Mouse (Mus musculus): ENCODE results near the gene Hoxb1. TPM values are rescaled to one million over a fixed set of nuclear protein-coding genes. Genes with fewer than 3 reads are reported as not detected.

The Hoxb1 gene
- polyA plus RNA-seq, 1 experiment from 2014 or later = not detected

DNA sequence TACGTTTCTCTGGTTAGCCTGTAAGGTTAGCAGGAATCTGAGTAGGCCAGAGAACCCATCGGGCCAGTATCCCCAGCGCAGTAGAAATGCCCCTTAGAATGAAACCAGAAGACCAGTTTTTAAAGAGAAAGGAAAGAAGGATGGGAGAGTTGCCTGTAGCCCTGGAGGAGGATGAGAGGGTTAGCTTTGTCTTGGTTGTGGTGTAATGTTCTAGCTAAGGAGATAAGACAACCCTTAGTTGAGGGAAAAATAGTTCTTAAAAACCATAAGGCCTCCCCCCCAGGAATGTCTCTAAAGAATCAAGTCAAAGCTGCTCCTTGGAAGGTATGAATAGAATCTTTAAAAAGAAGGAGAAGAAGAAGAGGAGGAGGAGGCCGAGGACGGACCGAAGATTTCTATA lies 42.8 kb upstream of the Hoxb1 start:
- Histone ChIP-seq H3K9me3 (replicated peaks; ENCODE audit: control insufficient read depth, low read length, poor library complexity, severe bottlenecking) (no peaks in the 10 kb centered on the region), H3K4me2 (ENCODE audit: low read length) (no peak overlapping the region), H3K4me1 (ENCODE audit: control insufficient read depth, insufficient read depth, low read length) (no peaks in the 10 kb centered on the region), H3K9ac (ENCODE audit: low read depth, low read length) (no peak overlapping the region), H3K36me3 (ENCODE audit: control insufficient read depth, insufficient read depth, low read length) (no peaks in the 10 kb centered on the region), H3K27me3 (ENCODE audit: control insufficient read depth, insufficient read depth, low read depth, low read length) (peaks cover 93% of the 10 kb centered on the region), H3K4me3 (ENCODE audit: low read depth, low read length) (no peak overlapping the region), H3K27ac (ENCODE audit: low read length) (no peak overlapping the region)
- no peak for ATAC-seq
- WGBS = 2% methylated on average over 6 of the region's 6 CpGs

DNA sequence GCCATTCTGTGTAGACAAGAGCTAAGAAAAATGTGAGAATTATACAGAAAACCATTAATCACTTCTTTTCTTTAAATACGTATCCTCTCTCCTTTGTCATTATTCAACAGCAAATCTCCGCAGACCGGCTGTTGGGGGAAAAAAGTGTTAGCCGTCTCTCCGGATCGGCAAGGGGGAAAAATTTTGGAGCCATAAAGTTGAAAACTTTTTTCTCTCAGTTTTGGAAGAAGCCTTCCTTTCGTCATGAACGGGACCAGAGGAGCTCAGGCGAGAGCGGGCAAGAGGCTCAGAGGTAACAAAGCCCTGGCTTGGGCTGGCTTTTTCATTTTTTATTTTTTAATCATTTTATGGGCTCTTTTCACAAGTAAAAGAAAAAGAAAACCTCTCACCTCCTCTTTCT lies 42.4 kb upstream of the Hoxb1 start, which contains the start of gene Hoxb3:
Gene Hoxb3 (plus strand): TSS at position 173 of the 400 bp plus-strand sequence.
- ATAC-seq = no peak
- Histone ChIP-seq H3K4me2 (ENCODE audit: low read length) (no peak within 1 kb of the TSS), H3K36me3 (ENCODE audit: control insufficient read depth, insufficient read depth, low read length) (no peaks in the 10 kb centered on the region), H3K9ac (ENCODE audit: low read depth, low read length) (no peak within 1 kb of the TSS), H3K27me3 (ENCODE audit: control insufficient read depth, insufficient read depth, low read depth, low read length) (peaks cover 93% of the 10 kb centered on the region), H3K4me1 (ENCODE audit: control insufficient read depth, insufficient read depth, low read length) (no peaks in the 10 kb centered on the region), H3K4me3 (ENCODE audit: low read depth, low read length) (no peak within 1 kb of the TSS), H3K9me3 (replicated peaks; ENCODE audit: control insufficient read depth, low read length, poor library complexity, severe bottlenecking) (no peaks in the 10 kb centered on the region), H3K27ac (ENCODE audit: low read length) (no peak within 1 kb of the TSS)
- WGBS = under 1% methylated on average over 10 of the region's 10 CpGs

DNA sequence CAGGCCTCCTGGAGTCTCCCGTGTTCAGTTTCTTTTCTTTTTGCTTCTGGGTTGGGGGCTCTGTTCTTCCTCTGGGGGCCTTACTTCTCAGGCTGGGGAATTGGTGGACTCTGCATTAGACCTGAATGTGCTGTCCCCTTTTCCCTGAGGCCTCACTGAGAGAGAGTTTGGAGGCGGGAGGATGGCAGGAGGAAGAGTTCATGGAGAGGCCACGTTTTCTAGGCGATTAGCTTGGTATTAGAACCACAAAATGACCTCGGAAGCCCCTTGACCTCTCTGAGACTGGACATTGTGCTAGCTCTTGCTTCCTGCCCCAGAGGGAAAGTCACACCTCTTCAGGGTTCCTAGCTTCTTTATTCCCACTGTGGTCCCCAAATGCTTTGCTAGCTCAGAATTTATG lies 41.4 kb upstream of the Hoxb1 start:
- H3K4me1 ChIP-seq (ENCODE audit: control insufficient read depth, insufficient read depth, low read length) = no peaks in the 10 kb centered on the region
- ATAC-seq = no peak
- H3K9me3 ChIP-seq (replicated peaks; ENCODE audit: control insufficient read depth, low read length, poor library complexity, severe bottlenecking) = no peaks in the 10 kb centered on the region
- no peak overlapping the region for H3K4me3 ChIP-seq (ENCODE audit: low read depth, low read length)
- H3K36me3 ChIP-seq (ENCODE audit: control insufficient read depth, insufficient read depth, low read length) = no peaks in the 10 kb centered on the region
- H3K27me3 ChIP-seq (ENCODE audit: control insufficient read depth, insufficient read depth, low read depth, low read length) = peaks cover 94% of the 10 kb centered on the region
- no peak overlapping the region for H3K9ac ChIP-seq (ENCODE audit: low read depth, low read length)
- H3K4me2 ChIP-seq (ENCODE audit: low read length) = no peak overlapping the region
- WGBS = 0% methylated on average over 5 of the region's 5 CpGs
- no peak overlapping the region for H3K27ac ChIP-seq (ENCODE audit: low read length)

DNA sequence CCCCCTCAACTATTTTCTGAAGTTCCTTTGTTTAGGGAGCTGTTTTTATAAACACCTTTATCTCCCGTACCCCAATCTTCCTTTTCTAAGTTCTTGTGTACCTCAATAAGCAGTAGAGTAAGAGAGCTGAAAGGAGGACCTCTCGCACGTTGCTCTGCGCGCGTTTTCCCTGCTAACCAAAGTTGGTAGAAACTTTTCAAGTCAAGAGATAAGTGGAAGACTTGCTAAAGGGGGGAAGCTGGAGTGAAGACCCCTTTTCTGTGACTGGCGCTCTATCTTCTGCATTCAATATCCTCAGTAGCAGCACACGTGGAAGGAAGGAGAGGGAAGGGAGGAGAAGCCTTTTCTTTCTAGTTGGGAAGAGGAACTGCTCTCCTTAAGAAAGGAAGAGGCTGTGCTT lies 40.6 kb upstream of the Hoxb1 start:
- no peaks in the 10 kb centered on the region for H3K4me1 ChIP-seq (ENCODE audit: control insufficient read depth, insufficient read depth, low read length)

DNA sequence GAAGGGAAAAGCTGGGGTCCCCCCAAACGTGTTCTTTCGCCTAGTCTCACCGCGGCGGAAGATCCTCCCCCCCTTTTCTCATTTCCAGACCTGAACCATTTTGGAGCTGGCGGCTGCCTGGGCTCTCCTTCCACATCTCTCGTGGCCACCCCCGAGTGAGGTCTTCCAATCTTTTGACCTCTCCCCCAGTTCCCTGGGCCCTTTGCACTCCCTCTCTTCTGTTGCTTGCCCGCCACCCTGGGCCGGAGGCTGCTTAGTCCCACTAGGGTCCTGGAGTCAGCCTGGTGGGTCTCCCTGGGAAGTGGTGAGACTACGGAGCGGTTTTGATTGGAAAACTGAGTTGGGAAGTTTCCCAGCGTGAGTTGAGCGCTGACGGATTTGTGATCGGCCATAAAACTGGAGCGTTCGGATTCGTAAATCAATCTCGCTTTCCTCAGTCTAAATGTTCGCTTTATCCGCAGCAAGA lies 39.8 kb upstream of the Hoxb1 start:
- no peaks in the 10 kb centered on the region for H3K4me1 ChIP-seq (ENCODE audit: control insufficient read depth, insufficient read depth, low read length)
- peaks cover 94% of the 10 kb centered on the region for H3K27me3 ChIP-seq (ENCODE audit: control insufficient read depth, insufficient read depth, low read depth, low read length)
- no peaks in the 10 kb centered on the region for H3K36me3 ChIP-seq (ENCODE audit: control insufficient read depth, insufficient read depth, low read length)
- no peak for ATAC-seq
- H3K27ac ChIP-seq (ENCODE audit: low read length) = no peak overlapping the region
- no peak overlapping the region for H3K4me2 ChIP-seq (ENCODE audit: low read length)
- H3K4me3 ChIP-seq (ENCODE audit: low read depth, low read length) = no peak overlapping the region
- H3K9me3 ChIP-seq (replicated peaks; ENCODE audit: control insufficient read depth, low read length, poor library complexity, severe bottlenecking) = no peaks in the 10 kb centered on the region
- 1% methylated on average over 22 of the region's 22 CpGs for WGBS
- no peak overlapping the region for H3K9ac ChIP-seq (ENCODE audit: low read depth, low read length)

More for the DNA sequence above, 40.6 kb upstream of the Hoxb1 start:
- Histone ChIP-seq H3K9ac (ENCODE audit: low read depth, low read length) (no peak overlapping the region), H3K36me3 (ENCODE audit: control insufficient read depth, insufficient read depth, low read length) (no peaks in the 10 kb centered on the region), H3K9me3 (replicated peaks; ENCODE audit: control insufficient read depth, low read length, poor library complexity, severe bottlenecking) (no peaks in the 10 kb centered on the region), H3K4me3 (ENCODE audit: low read depth, low read length) (no peak overlapping the region), H3K27me3 (ENCODE audit: control insufficient read depth, insufficient read depth, low read depth, low read length) (peaks cover 94% of the 10 kb centered on the region), H3K27ac (ENCODE audit: low read length) (no peak overlapping the region), H3K4me2 (ENCODE audit: low read length) (no peak overlapping the region)
- 3% methylated on average over 8 of the region's 8 CpGs for WGBS
- no peak for ATAC-seq

DNA sequence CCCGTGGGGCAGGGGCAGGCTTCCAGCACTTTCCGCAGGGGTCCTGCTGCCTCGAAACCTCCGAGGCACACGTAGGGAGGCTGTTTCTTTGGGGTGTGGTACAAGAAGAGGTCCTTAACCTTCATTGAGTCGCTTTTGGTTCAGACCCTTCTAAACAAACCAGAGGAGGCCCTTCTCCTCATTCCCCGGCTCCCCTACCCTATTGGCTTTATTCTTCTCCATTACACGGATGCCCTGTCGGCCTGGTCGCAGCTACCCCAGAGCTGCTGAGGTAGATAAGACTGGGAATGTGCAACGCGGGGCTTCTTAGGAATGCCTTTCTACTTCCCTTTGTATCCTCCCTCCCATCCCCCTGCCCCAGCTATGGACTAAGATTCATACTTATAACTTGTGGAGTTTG lies 38.8 kb upstream of the Hoxb1 start:
- ATAC-seq = no peak
- no peak overlapping the region for H3K4me2 ChIP-seq (ENCODE audit: low read length)
- no peaks in the 10 kb centered on the region for H3K9me3 ChIP-seq (replicated peaks; ENCODE audit: control insufficient read depth, low read length, poor library complexity, severe bottlenecking)
- H3K4me3 ChIP-seq (ENCODE audit: low read depth, low read length) = no peak overlapping the region
- no peak overlapping the region for H3K9ac ChIP-seq (ENCODE audit: low read depth, low read length)
- 3% methylated on average over 12 of the region's 12 CpGs for WGBS
- H3K27me3 ChIP-seq (ENCODE audit: control insufficient read depth, insufficient read depth, low read depth, low read length) = peaks cover 95% of the 10 kb centered on the region
- no peak overlapping the region for H3K27ac ChIP-seq (ENCODE audit: low read length)
- no peaks in the 10 kb centered on the region for H3K4me1 ChIP-seq (ENCODE audit: control insufficient read depth, insufficient read depth, low read length)
- no peaks in the 10 kb centered on the region for H3K36me3 ChIP-seq (ENCODE audit: control insufficient read depth, insufficient read depth, low read length)

DNA sequence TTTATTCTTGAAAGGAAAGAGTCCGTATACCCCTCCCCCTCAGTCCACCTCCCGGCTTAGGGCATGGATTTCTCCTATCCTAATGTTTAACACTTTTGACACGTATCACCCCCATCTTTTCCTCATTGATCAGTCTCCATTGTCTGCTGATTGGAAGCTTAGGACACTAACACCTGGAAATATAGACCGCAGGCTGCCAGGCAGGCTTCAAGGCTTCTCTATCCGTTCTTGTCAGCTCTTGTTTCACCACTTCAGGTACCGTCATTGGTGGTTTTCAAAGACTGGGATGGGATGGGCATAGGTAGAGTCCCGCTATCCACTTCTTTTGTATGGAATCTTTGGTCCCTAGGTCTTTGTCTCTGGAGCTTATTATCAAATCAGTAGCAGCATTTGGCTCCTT lies 38.4 kb upstream of the Hoxb1 start:
- peaks cover 95% of the 10 kb centered on the region for H3K27me3 ChIP-seq (ENCODE audit: control insufficient read depth, insufficient read depth, low read depth, low read length)
- no peaks in the 10 kb centered on the region for H3K9me3 ChIP-seq (replicated peaks; ENCODE audit: control insufficient read depth, low read length, poor library complexity, severe bottlenecking)
- H3K4me3 ChIP-seq (ENCODE audit: low read depth, low read length) = no peak overlapping the region
- H3K4me1 ChIP-seq (ENCODE audit: control insufficient read depth, insufficient read depth, low read length) = no peaks in the 10 kb centered on the region
- H3K4me2 ChIP-seq (ENCODE audit: low read length) = no peak overlapping the region
- ATAC-seq = no peak
- H3K27ac ChIP-seq (ENCODE audit: low read length) = no peak overlapping the region
- no peaks in the 10 kb centered on the region for H3K36me3 ChIP-seq (ENCODE audit: control insufficient read depth, insufficient read depth, low read length)
- no peak overlapping the region for H3K9ac ChIP-seq (ENCODE audit: low read depth, low read length)
- 3% methylated on average over 7 of the region's 7 CpGs for WGBS

DNA sequence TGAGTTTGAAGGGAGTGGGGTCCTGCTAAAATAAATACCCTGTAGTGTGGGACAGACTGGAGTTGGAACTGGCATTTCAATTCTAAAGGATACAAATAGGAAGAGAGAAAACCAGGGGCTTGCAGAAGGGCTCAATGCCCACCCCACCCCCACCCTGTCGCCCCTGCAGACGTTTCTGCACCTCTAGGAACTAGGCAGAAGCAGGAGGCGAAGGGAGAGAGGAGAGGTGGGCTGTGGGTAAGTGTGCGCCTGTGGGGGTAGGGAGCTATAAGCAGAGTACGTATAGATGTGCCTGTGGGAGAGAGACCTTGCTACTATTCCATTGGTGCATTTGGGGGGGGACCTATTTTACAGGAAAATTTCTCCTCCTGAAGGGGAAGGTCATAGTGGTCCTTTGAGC lies 37.8 kb upstream of the Hoxb1 start:
- Histone ChIP-seq H3K9ac (ENCODE audit: low read depth, low read length) (no peak overlapping the region), H3K36me3 (ENCODE audit: control insufficient read depth, insufficient read depth, low read length) (no peaks in the 10 kb centered on the region), H3K4me2 (ENCODE audit: low read length) (no peak overlapping the region), H3K9me3 (replicated peaks; ENCODE audit: control insufficient read depth, low read length, poor library complexity, severe bottlenecking) (no peaks in the 10 kb centered on the region), H3K4me3 (ENCODE audit: low read depth, low read length) (no peak overlapping the region), H3K4me1 (ENCODE audit: control insufficient read depth, insufficient read depth, low read length) (no peaks in the 10 kb centered on the region), H3K27ac (ENCODE audit: low read length) (no peak overlapping the region), H3K27me3 (ENCODE audit: control insufficient read depth, insufficient read depth, low read depth, low read length) (peaks cover 95% of the 10 kb centered on the region)
- 0% methylated on average over 5 of the region's 5 CpGs for WGBS
- ATAC-seq = no peak

DNA sequence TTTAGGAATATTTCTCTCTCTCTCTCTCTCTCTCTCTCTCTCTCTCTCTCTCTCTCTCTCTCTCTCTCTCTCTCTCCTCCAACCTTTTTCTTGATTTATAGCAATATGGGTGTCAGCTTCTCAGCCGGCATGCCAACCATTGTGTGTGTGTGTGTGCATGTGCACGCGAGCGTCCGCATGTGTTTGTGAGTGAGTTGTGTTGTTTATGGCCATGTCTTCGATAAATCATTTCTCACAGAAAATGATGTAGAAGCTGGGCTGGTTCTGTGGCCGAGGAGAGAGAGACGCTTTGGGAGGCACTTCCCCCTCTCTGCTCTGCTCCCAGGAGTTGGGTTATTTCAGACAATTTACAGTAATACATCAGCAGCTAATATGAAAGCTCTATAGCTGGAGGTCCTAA lies 36.9 kb upstream of the Hoxb1 start:
- H3K9me3 ChIP-seq (replicated peaks; ENCODE audit: control insufficient read depth, low read length, poor library complexity, severe bottlenecking) = no peaks in the 10 kb centered on the region
- H3K4me2 ChIP-seq (ENCODE audit: low read length) = no peak overlapping the region
- no peak overlapping the region for H3K27ac ChIP-seq (ENCODE audit: low read length)
- no peaks in the 10 kb centered on the region for H3K4me1 ChIP-seq (ENCODE audit: control insufficient read depth, insufficient read depth, low read length)
- 4% methylated on average over 8 of the region's 8 CpGs for WGBS
- no peaks in the 10 kb centered on the region for H3K36me3 ChIP-seq (ENCODE audit: control insufficient read depth, insufficient read depth, low read length)
- ATAC-seq = no peak
- no peak overlapping the region for H3K9ac ChIP-seq (ENCODE audit: low read depth, low read length)
- H3K4me3 ChIP-seq (ENCODE audit: low read depth, low read length) = no peak overlapping the region
- H3K27me3 ChIP-seq (ENCODE audit: control insufficient read depth, insufficient read depth, low read depth, low read length) = peaks cover 93% of the 10 kb centered on the region
